Mouse (Mus musculus) forebrain, embryonic 12.5 days (tissue): Measurements from ENCODE around the gene Anxa2. TPM values are rescaled to one million over a fixed set of nuclear protein-coding genes. Genes with fewer than 3 reads are reported as not detected.

Source experiments
- ATAC-seq: fragments of 200-750 bp; cut with Nextera tagmentation; 2 replicates; pipeline ENCODE4 v1.8.0; 2017; ENCODE audit warnings: moderate TSS enrichment; ENCODE audit not compliant: low FRiP score
- H3K27ac ChIP-seq: fragments of 300-500 bp; sonication (generic); 2 replicates; pipeline ENCODE4 v1.5.1; 2016; ENCODE audit warnings: mild to moderate bottlenecking
- H3K27me3 ChIP-seq: fragments of 300-500 bp; sonication (generic); 2 replicates; pipeline ENCODE4 v1.6.1; 2016; ENCODE audit warnings: mild to moderate bottlenecking
- H3K36me3 ChIP-seq: fragments of 300-500 bp; sonication (generic); replicated peaks from 2 replicates; pipeline ENCODE4 v1.6.1; 2016; ENCODE audit warnings: mild to moderate bottlenecking
- H3K4me1 ChIP-seq: fragments of 300-500 bp; sonication (generic); 2 replicates; pipeline ENCODE4 v1.6.1; 2016
- H3K4me2 ChIP-seq: fragments of 300-500 bp; sonication (generic); 2 replicates; pipeline ENCODE4 v1.6.1; 2016; ENCODE audit warnings: mild to moderate bottlenecking, moderate library complexity
- H3K4me3 ChIP-seq: fragments of 300-500 bp; sonication (generic); replicated peaks from 2 replicates; pipeline ENCODE4 v1.5.1; 2016; ENCODE audit warnings: mild to moderate bottlenecking
- H3K9ac ChIP-seq: fragments of 300-500 bp; sonication (generic); 2 replicates; pipeline ENCODE4 v1.6.1; 2016; ENCODE audit warnings: mild to moderate bottlenecking
- H3K9me3 ChIP-seq: fragments of 300-500 bp; sonication (generic); 2 replicates; pipeline ENCODE4 v1.6.1; 2016
- WGBS: fragments of 180-500 bp; shearing (Covaris S2); methylation state at CpG from one replicate; pipeline ENCODE4 v1.1.7; 2016; 5-methylcytosine and 5-hydroxymethylcytosine counted together
- polyA plus RNA-seq: library from polyadenylated mRNA; unstranded; fragments of >200 nt; fragmentation: Nextera tagmentation; extraction: Ambion mirVana; gene quantifications from 2 replicates; pipeline ENCODE4 v1.2.1, GENCODE M21; 2016

Gene Anxa2
- polyA plus RNA-seq, 1 experiment from 2014 or later = 160 TPM

DNA sequence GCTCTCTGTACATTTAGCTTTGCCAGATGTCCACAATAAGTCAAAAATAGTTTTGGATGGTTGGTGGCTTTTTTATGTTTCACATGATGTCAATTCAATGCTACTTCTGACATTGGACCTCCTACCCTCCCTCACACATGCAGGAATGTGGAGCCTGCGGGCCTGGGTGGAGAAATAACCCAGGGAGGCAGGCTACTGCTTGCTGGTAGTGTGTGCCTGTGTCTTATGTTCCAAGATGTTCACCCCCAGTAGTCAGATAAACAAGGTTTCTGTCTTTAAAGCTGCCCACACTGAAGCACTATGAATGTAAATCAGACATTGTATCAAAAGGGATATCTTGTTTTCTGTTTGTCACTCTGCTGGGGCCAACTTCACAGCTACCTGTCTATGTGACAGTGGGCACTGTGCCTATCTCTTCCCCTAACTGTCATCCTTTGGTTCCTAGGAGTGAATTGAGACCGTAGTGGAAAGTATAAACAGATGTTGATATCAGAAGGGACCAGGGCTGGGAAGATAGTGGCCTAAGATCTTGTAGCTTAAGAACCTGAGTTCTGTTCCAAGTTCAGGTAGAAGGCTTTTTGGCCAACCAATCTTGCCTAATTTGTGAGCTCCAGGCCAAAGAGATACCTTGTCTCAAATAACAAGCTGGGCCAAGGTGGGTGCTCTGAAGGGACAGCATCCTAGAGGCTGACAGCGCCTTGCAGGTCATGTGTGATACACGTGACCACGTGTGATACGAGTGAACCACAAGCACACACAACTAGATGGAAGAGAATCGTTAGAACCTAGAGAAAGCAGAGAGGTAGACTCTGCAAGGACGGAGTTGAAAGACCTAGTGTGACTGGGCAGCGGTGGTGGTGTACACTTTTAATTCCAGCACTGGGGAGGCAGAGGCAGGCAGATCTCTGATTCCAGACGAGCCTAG, 1.3 kb upstream of the Anxa2 start:
- no peaks in the 10 kb centered on the region for H3K9me3 ChIP-seq
- no peaks in the 10 kb centered on the region for H3K36me3 ChIP-seq
- no peak for ATAC-seq
- peaks cover 35% of the 10 kb centered on the region for H3K27me3 ChIP-seq
- WGBS = 89% methylated on average over 10 of the region's 10 CpGs
- no peak overlapping the region for H3K27ac ChIP-seq
- H3K9ac ChIP-seq = no peak overlapping the region
- no peak overlapping the region for H3K4me3 ChIP-seq
- peaks cover 15% of the 10 kb centered on the region for H3K4me1 ChIP-seq
- no peak overlapping the region for H3K4me2 ChIP-seq

DNA sequence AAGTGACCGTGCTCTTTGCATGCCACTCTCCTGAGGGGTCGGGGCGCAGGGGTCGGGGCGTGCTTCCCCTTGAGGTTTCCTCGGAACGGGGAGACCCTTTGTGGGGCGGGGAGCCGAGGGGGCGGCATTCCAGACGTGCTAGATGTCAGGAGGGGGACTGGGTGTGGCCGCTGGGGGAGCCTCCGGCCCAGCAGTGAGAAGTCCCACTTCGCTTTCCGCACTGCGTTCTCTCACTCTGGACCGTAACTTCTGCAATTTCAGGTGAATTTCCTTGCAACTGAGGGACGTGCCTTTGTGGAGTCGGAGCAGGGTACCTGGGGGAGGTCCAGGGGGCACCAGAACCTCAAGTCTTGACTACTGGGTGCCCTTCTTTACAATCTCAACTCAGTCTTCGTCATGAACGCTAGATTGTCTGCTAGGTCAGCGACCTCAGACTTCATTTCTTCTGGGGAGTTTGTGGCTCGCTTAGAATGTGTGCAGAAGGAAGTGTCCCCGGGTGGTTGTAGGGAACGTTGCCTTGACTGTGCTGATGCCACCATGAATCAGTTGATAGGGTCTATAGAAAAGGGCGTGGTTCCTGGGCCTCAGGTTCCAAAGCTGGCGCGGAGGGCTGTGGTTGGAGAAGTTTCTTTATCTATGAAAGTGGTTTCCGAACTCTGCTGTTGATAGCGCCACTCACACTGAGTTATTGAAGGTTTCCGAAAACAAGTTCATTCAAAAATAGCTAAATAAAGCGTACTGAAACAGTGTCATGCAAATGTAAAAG, 664 bp downstream of the Anxa2 start:
- peak overlapping the region; percentile 50 for H3K27ac ChIP-seq
- peak overlapping the region; percentile 61 for H3K9ac ChIP-seq
- H3K4me1 ChIP-seq = peaks cover 28% of the 10 kb centered on the region
- H3K36me3 ChIP-seq = no peaks in the 10 kb centered on the region
- 7% methylated on average over 32 of the region's 32 CpGs for WGBS
- ATAC-seq = peak; percentile 4; the same call in 1 of the 2 replicates
- peak overlapping the region; percentile 45 for H3K4me3 ChIP-seq
- H3K9me3 ChIP-seq = no peaks in the 10 kb centered on the region
- H3K4me2 ChIP-seq = peak overlapping the region; percentile 80
- H3K27me3 ChIP-seq = peaks cover 35% of the 10 kb centered on the region

GRCm38 (mm10) chr9:69454691-69455090, 1.3 kb downstream of the Anxa2 start:
- ATAC-seq = no peak
- Histone ChIP-seq H3K4me3 (no peak overlapping the region), H3K9me3 (no peaks in the 10 kb centered on the region), H3K4me1 (peaks cover 30% of the 10 kb centered on the region), H3K9ac (no peak overlapping the region), H3K4me2 (no peak overlapping the region), H3K27me3 (peaks cover 35% of the 10 kb centered on the region), H3K27ac (no peak overlapping the region), H3K36me3 (no peaks in the 10 kb centered on the region)
- WGBS = 67% methylated on average over 4 of the region's 4 CpGs

- Histone ChIP-seq H3K4me3 (no peak overlapping the region), H3K4me1 (peaks cover 30% of the 10 kb centered on the region), H3K36me3 (no peaks in the 10 kb centered on the region), H3K9ac (no peak overlapping the region), H3K27ac (0 out of 2 replicates have a peak overlapping the region, but pooled peaks have one; percentile 14), H3K27me3 (peaks cover 35% of the 10 kb centered on the region), H3K4me2 (no peak overlapping the region; the same call in 1 of the 2 replicates), H3K9me3 (no peaks in the 10 kb centered on the region)
- 83% methylated on average over 4 of the region's 4 CpGs for WGBS
- no peak for ATAC-seq
These were observed 2.0 kb downstream of the Anxa2 start for GRCm38 (mm10) chr9:69455391-69455790.

DNA sequence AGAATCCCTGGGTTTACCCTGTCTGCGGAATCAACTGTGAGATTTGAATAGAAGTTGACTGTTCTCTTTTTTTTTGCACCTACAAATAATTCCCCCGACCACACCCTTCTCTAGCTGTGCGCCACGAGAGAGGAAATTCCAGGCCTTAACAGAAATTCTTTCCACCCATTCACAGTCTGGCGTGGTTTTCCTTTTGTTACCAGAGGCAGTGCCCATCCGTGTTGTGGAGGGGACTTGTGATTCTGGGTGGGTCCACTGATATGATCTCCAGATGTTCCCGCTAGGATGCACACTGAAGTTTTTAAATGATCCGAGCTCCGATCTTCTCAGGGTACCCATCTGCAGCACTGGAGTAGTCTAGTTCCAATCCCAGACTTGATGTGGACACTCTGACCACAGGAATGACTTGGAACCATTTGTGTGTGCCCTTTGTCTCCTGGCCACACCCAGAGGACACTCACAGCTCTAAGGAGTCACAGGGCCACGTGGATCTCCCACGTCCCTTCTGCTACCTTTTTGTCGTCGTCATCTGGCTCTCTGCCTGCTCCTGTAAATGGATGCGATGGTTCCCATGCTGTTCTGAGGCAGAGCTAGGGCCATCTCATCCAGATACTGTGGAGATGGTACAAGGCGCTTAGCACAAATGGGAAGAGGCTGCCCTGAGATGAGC, 3.1 kb downstream of the Anxa2 start:
- H3K4me2 ChIP-seq = no peak overlapping the region
- H3K4me3 ChIP-seq = no peak overlapping the region
- no peak overlapping the region for H3K9ac ChIP-seq
- H3K9me3 ChIP-seq = no peaks in the 10 kb centered on the region
- H3K36me3 ChIP-seq = no peaks in the 10 kb centered on the region
- no peak overlapping the region for H3K27ac ChIP-seq
- peaks cover 30% of the 10 kb centered on the region for H3K4me1 ChIP-seq
- no peak for ATAC-seq
- H3K27me3 ChIP-seq = peaks cover 35% of the 10 kb centered on the region
- WGBS = 89% methylated on average over 15 of the region's 15 CpGs

DNA sequence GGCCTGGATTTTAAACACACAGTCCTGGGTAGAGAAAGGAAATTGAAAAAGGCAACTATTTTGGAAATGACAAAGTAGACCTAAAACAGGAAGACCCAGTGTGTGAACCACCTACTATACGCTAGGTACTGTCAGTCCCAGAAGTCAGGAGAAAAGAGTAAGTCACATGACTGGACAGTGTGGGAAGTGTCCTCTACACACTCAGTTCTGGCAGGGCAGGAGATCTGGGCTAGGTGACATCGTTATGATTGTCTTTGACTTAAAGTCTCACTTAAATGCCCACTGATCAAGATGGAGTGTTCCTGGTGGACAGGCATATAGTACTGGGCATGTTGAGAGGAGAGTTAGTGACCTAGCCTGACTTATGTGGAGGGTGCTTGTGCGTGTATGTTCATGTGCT, 3.7 kb downstream of the Anxa2 start:
- 0 out of 2 replicates have a peak overlapping the region, but pooled peaks have one; percentile 2 for H3K27ac ChIP-seq
- no peak overlapping the region for H3K4me2 ChIP-seq
- H3K4me3 ChIP-seq = no peak overlapping the region
- peaks cover 30% of the 10 kb centered on the region for H3K4me1 ChIP-seq
- ATAC-seq = no peak
- no peaks in the 10 kb centered on the region for H3K36me3 ChIP-seq
- WGBS = 92% methylated on average over 3 of the region's 3 CpGs
- H3K9ac ChIP-seq = no peak overlapping the region
- H3K9me3 ChIP-seq = no peaks in the 10 kb centered on the region
- H3K27me3 ChIP-seq = peaks cover 35% of the 10 kb centered on the region

DNA sequence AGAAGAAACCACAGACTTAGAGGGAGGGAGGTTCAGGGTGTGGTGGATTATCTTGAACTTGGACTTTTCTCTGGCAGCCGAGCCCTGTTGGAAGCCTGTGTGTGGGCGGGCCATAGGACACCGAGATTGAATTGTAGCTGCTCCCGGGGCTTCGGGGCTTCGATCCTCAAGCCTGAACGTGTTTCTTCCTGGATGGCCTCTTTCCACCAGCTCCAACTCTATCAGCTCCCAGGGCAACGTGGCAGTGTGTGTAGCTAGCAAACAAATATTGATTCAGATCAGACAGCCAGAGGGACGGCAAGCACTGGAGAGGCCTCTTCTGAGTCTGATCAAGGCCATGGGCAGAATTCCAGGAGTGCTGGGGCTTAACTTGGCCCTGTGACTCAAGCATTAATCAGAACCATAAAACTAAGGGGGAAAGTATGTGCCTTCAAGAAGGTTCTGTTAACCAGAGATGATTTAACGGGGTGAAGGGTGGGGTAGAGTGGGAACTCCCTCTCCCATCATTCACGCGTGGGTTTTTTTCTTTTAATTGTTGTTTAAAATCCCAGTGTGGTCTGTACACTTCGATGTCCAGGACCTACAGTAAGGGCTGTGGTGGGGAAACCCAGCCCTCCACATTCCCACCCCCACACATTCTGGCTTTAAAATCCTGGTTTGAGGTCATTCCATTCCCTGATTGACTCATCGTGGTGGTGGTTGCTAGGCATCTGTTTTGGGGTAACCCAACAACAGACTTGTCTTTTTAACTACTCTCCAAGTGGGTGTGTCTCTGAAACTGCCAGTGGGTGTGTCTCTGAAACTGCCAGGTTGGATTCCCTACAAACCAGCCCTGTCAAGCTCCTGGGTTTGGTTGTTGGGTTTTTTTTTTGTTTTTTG, 4.6 kb downstream of the Anxa2 start:
- Histone ChIP-seq H3K4me3 (no peak overlapping the region), H3K9ac (no peak overlapping the region), H3K27ac (no peak overlapping the region), H3K9me3 (no peaks in the 10 kb centered on the region), H3K4me1 (peaks cover 28% of the 10 kb centered on the region), H3K27me3 (peaks cover 29% of the 10 kb centered on the region), H3K4me2 (no peak overlapping the region), H3K36me3 (no peaks in the 10 kb centered on the region)
- 75% methylated on average over 14 of the region's 14 CpGs for WGBS
- no peak for ATAC-seq

DNA sequence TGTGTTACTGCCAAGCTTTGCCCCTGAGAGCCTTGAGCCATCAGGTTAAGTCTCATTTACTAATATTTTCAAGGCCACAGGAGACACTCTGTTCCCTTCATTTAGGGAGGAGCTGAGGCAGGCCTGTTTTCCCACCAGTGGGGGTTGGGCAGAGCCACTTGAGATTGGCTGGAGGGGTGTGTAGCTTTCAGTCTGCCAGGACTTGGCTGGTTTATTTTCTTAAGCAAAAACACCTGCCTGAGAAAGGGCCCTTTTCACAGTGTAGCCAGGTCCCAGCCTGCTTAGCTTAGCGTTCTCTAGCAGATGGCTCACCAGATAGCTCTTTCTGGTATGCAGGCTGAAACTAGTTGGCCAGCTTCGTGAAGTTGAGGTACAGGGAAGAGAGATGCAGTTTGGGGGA, 5.6 kb downstream of the Anxa2 start:
- Histone ChIP-seq H3K4me1 (peaks cover 18% of the 10 kb centered on the region), H3K4me2 (no peak overlapping the region), H3K27ac (no peak overlapping the region), H3K27me3 (peaks cover 19% of the 10 kb centered on the region), H3K36me3 (no peaks in the 10 kb centered on the region), H3K9me3 (no peaks in the 10 kb centered on the region), H3K4me3 (no peak overlapping the region), H3K9ac (no peak overlapping the region)
- WGBS = 73% methylated on average over 2 of the region's 2 CpGs
- ATAC-seq = no peak

GRCm38 (mm10) chr9:69459876-69460275, 6.5 kb downstream of the Anxa2 start:
- Histone ChIP-seq H3K9me3 (no peaks in the 10 kb centered on the region), H3K4me1 (peaks cover 15% of the 10 kb centered on the region), H3K4me2 (no peak overlapping the region), H3K27ac (no peak overlapping the region), H3K36me3 (no peaks in the 10 kb centered on the region), H3K27me3 (peaks cover 11% of the 10 kb centered on the region), H3K9ac (no peak overlapping the region), H3K4me3 (no peak overlapping the region)
- no peak for ATAC-seq
- WGBS = 94% methylated on average over 7 of the region's 7 CpGs

GRCm38 (mm10) chr9:69463046-69463445, 9.6 kb downstream of the Anxa2 start:
- WGBS = 91% methylated on average over 2 of the region's 2 CpGs
- ATAC-seq = no peak
- Histone ChIP-seq H3K4me2 (no peak overlapping the region), H3K9ac (no peak overlapping the region), H3K27me3 (no peaks in the 10 kb centered on the region; the same call in 1 of the 2 replicates), H3K4me3 (no peak overlapping the region), H3K9me3 (no peaks in the 10 kb centered on the region), H3K27ac (no peak overlapping the region), H3K36me3 (no peaks in the 10 kb centered on the region), H3K4me1 (peaks cover 15% of the 10 kb centered on the region)

DNA sequence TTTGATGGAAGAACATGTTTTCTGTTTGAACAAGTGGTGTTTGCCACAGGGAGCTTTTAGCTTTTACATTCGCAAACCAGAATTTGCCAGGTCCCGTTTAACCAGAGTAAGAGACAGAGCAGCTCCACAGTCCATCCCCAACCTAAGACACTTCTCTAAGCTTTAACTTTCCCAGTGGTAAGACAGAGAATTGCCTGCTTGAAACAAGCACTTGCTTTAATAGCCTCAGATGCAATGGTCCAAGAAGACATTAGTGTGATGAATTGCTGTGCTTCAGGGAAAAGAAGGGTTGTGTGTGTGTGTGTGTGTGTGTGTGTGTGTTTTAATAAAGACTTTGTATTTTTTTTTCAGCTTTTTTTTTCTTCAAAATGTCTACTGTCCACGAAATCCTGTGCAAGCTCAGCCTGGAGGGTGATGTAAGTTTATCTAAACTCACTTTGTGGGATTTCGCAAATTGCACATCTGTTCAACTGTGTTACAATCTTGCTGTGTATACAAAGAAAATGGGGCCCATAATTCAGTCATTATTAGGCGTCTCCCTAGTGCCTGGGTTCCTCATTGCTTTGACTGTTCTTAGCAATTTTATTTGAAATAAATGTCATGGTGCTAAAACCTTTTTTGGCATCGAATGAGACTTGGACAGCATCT, 10.8 kb downstream of the Anxa2 start:
- ATAC-seq = no peak
- 88% methylated on average over 6 of the region's 6 CpGs for WGBS
- H3K9ac ChIP-seq = no peak overlapping the region

More for the DNA sequence above, 10.8 kb downstream of the Anxa2 start:
- H3K4me1 ChIP-seq = peaks cover 14% of the 10 kb centered on the region
- H3K9me3 ChIP-seq = no peaks in the 10 kb centered on the region
- no peak overlapping the region for H3K27ac ChIP-seq
- no peak overlapping the region for H3K4me2 ChIP-seq
- no peaks in the 10 kb centered on the region; the same call in 1 of the 2 replicates for H3K27me3 ChIP-seq
- no peak overlapping the region for H3K4me3 ChIP-seq
- no peaks in the 10 kb centered on the region for H3K36me3 ChIP-seq
